Mouse (Mus musculus) midbrain, embryonic 11.5 days (tissue): ENCODE results near the gene Exosc9. TPM values are rescaled to one million over a fixed set of nuclear protein-coding genes. Genes with fewer than 3 reads are reported as not detected.

Source experiments
- ATAC-seq: fragments of 200-750 bp; cut with Nextera tagmentation; 2 replicates; pipeline ENCODE4 v1.8.0; 2017; ENCODE audit warnings: moderate TSS enrichment, moderate library complexity; ENCODE audit not compliant: low FRiP score
- DNase-seq: peaks from one replicate; pipeline ENCODE4 v3.0.0; 2015; ENCODE audit warnings: low spot score; ENCODE audit errors: missing footprints
- H3K27ac ChIP-seq: fragments of 300-500 bp; sonication (generic); 2 replicates; pipeline ENCODE4 v1.5.1; 2014; ENCODE audit warnings: low read depth, low read length
- H3K27me3 ChIP-seq: fragments of 300-500 bp; sonication (generic); 2 replicates; pipeline ENCODE4 v1.6.1; 2014; ENCODE audit warnings: mild to moderate bottlenecking, low read length, moderate library complexity, mixed read lengths; ENCODE audit not compliant: control insufficient read depth, insufficient read depth
- H3K36me3 ChIP-seq: fragments of 300-500 bp; sonication (generic); 2 replicates; pipeline ENCODE4 v1.6.1; 2014; ENCODE audit warnings: mild to moderate bottlenecking, low read length, moderate library complexity, mixed read lengths; ENCODE audit not compliant: control insufficient read depth, insufficient read depth
- H3K4me1 ChIP-seq: fragments of 300-500 bp; sonication (generic); 2 replicates; pipeline ENCODE4 v1.6.1; 2014; ENCODE audit warnings: low read length; ENCODE audit not compliant: control insufficient read depth, insufficient read depth
- H3K4me2 ChIP-seq: fragments of 300-500 bp; sonication (generic); 2 replicates; pipeline ENCODE4 v1.6.1; 2014; ENCODE audit warnings: mild to moderate bottlenecking, moderate library complexity
- H3K4me3 ChIP-seq: fragments of 300-500 bp; sonication (generic); 2 replicates; pipeline ENCODE4 v1.5.1; 2014; ENCODE audit warnings: low read depth, low read length
- H3K9ac ChIP-seq: fragments of 300-500 bp; sonication (generic); 2 replicates; pipeline ENCODE4 v1.6.1; 2014; ENCODE audit warnings: low read length
- H3K9me3 ChIP-seq: fragments of 300-500 bp; sonication (generic); 2 replicates; pipeline ENCODE4 v1.6.1; 2016; ENCODE audit warnings: low read length; ENCODE audit not compliant: control insufficient read depth
- WGBS: fragments of 180-500 bp; shearing (Covaris S2); extraction: QIAGEN DNeasy Blood & Tissue Kit; methylation state at CpG from one replicate; pipeline ENCODE4 v1.1.7; 2014; 5-methylcytosine and 5-hydroxymethylcytosine counted together
- polyA plus RNA-seq: library from polyadenylated mRNA; unstranded; fragments of >200 nt; fragmentation: Nextera tagmentation; extraction: Ambion mirVana; gene quantifications from 2 replicates; pipeline ENCODE4 v1.2.1, GENCODE M21; 2014

Gene Exosc9
- polyA plus RNA-seq, 1 experiment from 2014 or later: 110 TPM

DNA sequence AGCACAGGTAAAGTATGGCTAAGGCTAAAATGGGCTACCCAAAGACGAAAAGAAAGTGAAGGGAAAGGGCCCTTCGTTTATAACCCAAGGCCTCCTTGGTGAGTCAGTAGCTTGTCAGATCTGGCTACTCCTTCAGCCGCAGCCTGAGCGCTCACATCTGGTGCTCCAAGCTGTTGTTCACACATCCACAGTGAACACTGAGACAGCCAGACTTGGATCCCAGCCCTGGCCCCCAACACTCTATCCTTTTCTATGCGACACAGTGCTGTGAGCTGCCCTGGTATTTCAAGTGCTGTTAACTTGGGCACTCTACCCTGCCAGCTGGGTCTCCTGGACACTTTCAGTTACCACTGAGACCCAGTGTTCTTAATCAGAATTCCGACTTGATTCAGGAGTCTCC is 22.1 kb upstream of the Exosc9 start:
- Histone ChIP-seq H3K36me3 (no peaks in the 10 kb centered on the region), H3K4me2 (no peak overlapping the region), H3K9ac (no peak overlapping the region), H3K9me3 (no peaks in the 10 kb centered on the region), H3K4me1 (no peaks in the 10 kb centered on the region), H3K27ac (no peak overlapping the region), H3K4me3 (no peak overlapping the region), H3K27me3 (no peaks in the 10 kb centered on the region)
- WGBS: 88% methylated on average over 6 of the region's 6 CpGs
- ATAC-seq: no peak
- DNase-seq: no peak

DNA sequence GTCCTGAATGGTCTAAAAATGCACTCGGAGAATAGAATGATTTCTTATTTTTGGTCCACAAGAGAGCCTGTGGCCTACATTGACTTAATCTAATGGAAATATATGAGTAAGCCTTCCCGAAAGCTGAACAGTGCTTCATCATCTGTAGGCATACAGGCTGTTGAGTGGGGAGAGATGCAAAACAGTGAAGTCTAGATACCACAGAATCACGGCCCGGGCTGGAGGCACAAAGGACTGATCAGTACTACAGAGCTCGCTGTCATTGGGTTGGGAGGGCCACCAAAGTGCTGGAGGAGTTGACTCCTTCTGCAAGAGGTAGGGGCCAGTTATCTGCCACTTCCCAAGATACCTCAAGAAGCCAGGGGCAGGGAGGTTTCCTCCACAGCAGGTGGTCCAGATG is 21.6 kb upstream of the Exosc9 start:
- Histone ChIP-seq H3K9ac (no peak overlapping the region), H3K27ac (no peak overlapping the region), H3K27me3 (no peaks in the 10 kb centered on the region), H3K4me1 (no peaks in the 10 kb centered on the region), H3K9me3 (no peaks in the 10 kb centered on the region), H3K4me3 (no peak overlapping the region), H3K36me3 (no peaks in the 10 kb centered on the region), H3K4me2 (no peak overlapping the region)
- no peak for DNase-seq
- no peak for ATAC-seq
- WGBS: 68% methylated on average over 5 of the region's 5 CpGs

GRCm38 (mm10) chr3:36531242-36531641 is 21.2 kb upstream of the Exosc9 start:
- Histone ChIP-seq H3K4me3 (no peak overlapping the region), H3K4me2 (no peak overlapping the region), H3K27ac (no peak overlapping the region), H3K9ac (no peak overlapping the region), H3K4me1 (no peaks in the 10 kb centered on the region), H3K36me3 (no peaks in the 10 kb centered on the region), H3K9me3 (no peaks in the 10 kb centered on the region), H3K27me3 (no peaks in the 10 kb centered on the region)
- ATAC-seq (no peak), DNase-seq (no peak)
- WGBS: 59% methylated on average over 2 of the region's 2 CpGs

DNA sequence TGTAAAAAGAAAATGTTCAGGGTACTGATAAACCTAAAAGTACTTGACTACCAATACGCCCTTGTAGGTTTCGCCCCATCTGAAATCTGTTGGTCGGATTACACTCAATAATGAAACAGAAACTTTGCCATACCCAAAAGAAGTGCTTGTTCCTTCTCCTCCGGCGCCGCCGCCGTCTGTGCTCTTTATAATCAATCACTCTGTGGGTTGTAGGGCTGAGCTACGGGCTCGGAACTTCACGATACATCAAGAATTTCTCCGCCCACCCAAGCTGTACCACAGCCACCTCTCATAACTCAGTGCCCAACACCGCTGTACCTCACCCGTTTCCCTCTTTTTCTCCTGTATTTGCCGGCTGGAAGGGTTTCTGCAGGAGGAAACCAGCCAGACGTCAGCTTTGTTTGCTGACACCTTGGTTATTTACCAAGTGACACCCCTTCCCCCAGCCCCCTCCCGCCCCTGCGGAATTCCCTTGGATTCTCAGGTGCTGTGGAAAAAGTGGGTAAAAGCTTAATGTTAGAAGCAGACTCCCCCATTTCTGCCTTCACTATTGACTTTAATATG is 20.3 kb upstream of the Exosc9 start:
- no peak overlapping the region for H3K9ac ChIP-seq
- DNase-seq (peak; percentile 85), ATAC-seq (no peak)
- no peaks in the 10 kb centered on the region for H3K4me1 ChIP-seq
- H3K27ac ChIP-seq: no peak overlapping the region
- WGBS: 24% methylated on average over 18 of the region's 18 CpGs
- no peaks in the 10 kb centered on the region for H3K27me3 ChIP-seq
- H3K36me3 ChIP-seq: no peaks in the 10 kb centered on the region
- no peak overlapping the region for H3K4me3 ChIP-seq
- H3K9me3 ChIP-seq: no peaks in the 10 kb centered on the region
- H3K4me2 ChIP-seq: peak overlapping the region; percentile 8; the same call in 1 of the 2 replicates

DNA sequence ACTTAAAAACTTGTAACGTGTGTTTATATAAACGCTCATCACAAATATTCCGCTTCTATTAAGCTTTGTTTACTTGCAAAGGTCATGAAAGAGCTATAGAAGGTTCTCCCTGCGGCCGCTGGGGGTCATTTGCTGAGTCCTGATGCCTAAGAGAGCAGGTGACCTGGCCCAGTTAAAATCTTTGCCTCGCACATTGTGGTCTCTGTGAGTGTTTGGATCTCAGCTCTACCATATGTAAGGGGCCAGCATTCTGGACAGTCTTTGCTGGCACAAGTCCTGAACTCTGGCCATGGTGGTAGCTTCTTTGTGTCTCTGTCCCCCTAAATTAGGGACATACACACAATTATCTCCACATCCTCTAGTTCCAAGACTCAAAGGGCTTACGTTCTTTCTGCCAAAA is 19.7 kb upstream of the Exosc9 start:
- DNase-seq: no peak
- H3K9me3 ChIP-seq: no peaks in the 10 kb centered on the region
- no peaks in the 10 kb centered on the region for H3K36me3 ChIP-seq
- 38% methylated on average over 7 of the region's 7 CpGs for WGBS
- no peak overlapping the region for H3K9ac ChIP-seq
- H3K27ac ChIP-seq: no peak overlapping the region
- no peak overlapping the region for H3K4me2 ChIP-seq
- no peaks in the 10 kb centered on the region for H3K27me3 ChIP-seq
- no peak overlapping the region for H3K4me3 ChIP-seq
- no peaks in the 10 kb centered on the region for H3K4me1 ChIP-seq
- no peak for ATAC-seq

DNA sequence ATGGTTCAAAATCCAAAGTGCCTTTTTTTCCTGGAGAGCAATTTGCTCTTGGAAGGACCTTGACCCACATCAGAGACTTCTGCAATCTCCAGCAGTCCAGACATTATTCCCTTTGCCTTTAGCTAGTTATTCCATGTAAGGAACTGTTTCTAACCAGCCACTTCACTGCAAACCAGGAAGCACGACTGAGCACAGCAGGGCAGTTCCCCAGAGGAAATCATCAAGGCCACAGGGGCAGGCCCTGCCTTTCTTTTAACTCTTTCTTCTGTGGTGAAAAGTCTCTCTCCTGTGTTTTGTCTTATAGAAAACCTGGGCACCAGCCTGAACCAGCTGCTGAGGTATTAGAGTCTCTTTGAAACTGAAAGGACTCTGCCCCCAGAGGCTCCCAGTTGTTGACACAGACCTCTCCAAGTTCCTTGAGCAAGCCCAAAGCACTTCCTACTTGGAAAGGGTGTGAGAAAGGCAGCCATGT is 19.2 kb upstream of the Exosc9 start:
- Histone ChIP-seq H3K9me3 (no peaks in the 10 kb centered on the region), H3K36me3 (no peaks in the 10 kb centered on the region), H3K27me3 (no peaks in the 10 kb centered on the region), H3K4me3 (no peak overlapping the region), H3K27ac (no peak overlapping the region), H3K4me1 (no peaks in the 10 kb centered on the region), H3K9ac (no peak overlapping the region), H3K4me2 (no peak overlapping the region)
- WGBS: 0% methylated on average over 1 of the region's 1 CpGs
- ATAC-seq: no peak
- DNase-seq: no peak

DNA sequence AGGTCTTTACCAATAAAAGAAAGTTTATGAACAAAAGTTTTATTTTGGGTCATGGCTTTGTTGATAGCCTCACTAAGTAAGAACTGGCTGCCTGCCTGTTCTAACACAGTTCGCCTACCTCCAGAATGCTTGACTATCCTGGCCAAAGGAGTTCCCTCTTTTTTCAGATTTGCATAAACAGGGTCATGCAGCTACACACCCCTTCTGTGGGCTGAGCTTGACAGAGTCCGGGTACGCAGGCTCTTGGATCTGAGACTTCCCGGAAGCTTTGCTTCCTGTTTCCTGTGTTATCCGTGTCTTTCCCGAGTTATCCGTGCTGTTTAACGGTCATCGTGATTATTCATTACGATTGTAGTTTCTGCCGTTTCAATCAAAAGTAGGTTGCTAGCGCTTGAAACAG is 16.4 kb upstream of the Exosc9 start:
- no peak overlapping the region for H3K9ac ChIP-seq
- H3K4me2 ChIP-seq: no peak overlapping the region
- DNase-seq: no peak
- H3K27ac ChIP-seq: no peak overlapping the region
- no peaks in the 10 kb centered on the region for H3K4me1 ChIP-seq
- no peak overlapping the region for H3K4me3 ChIP-seq
- WGBS: 94% methylated on average over 12 of the region's 12 CpGs
- no peaks in the 10 kb centered on the region for H3K36me3 ChIP-seq
- H3K27me3 ChIP-seq: no peaks in the 10 kb centered on the region
- ATAC-seq: no peak
- H3K9me3 ChIP-seq: no peaks in the 10 kb centered on the region

DNA sequence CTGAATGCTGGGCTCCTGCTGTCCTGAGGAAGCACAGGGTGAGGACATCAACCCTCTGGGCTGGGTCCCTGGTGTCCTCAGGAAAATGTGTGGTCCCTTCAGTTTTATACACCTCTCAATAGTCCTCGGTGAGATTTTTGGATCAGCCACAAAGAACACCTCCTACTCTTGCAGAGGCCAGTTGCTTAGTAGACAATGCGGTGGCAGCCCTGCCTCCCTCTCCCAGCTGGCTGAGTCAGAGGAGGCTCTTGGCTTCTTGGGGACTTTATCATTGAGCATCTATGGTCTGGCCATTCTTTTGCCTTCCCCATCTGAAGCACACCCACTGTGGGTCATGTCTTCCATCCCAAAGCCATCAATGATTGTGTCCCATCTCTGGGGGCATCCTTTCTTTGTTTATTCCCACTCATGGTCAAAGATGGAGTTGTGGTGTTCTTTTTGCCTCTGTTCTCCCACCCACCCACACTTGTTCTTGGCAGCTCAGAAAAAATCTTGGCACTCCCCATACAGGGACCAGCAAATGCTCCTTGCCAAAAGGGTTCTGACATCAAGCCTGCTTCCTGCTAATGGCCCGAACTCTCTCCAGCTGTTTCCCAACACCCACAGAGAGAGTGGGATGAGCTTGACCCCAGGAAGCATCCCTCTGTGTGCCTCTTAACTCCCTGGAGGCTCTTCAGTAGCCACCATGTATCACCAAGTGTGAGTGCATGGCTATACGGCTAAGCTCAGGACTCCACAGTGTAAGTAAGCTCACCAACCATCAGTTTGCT is 14.5 kb upstream of the Exosc9 start:
- ATAC-seq (no peak), DNase-seq (no peak)
- no peak overlapping the region for H3K9ac ChIP-seq
- WGBS: 93% methylated on average over 4 of the region's 4 CpGs
- no peaks in the 10 kb centered on the region for H3K9me3 ChIP-seq
- no peak overlapping the region for H3K4me3 ChIP-seq
- no peaks in the 10 kb centered on the region for H3K27me3 ChIP-seq
- no peak overlapping the region for H3K4me2 ChIP-seq
- H3K27ac ChIP-seq: no peak overlapping the region
- H3K4me1 ChIP-seq: no peaks in the 10 kb centered on the region
- H3K36me3 ChIP-seq: no peaks in the 10 kb centered on the region

- Histone ChIP-seq H3K9me3 (no peaks in the 10 kb centered on the region), H3K36me3 (no peaks in the 10 kb centered on the region), H3K4me2 (no peak overlapping the region), H3K4me3 (no peak overlapping the region), H3K9ac (no peak overlapping the region), H3K27ac (no peak overlapping the region), H3K27me3 (no peaks in the 10 kb centered on the region), H3K4me1 (no peaks in the 10 kb centered on the region)
- ATAC-seq (no peak), DNase-seq (no peak)
- WGBS: 83% methylated on average over 2 of the region's 2 CpGs
These were observed 11.7 kb upstream of the Exosc9 start for GRCm38 (mm10) chr3:36540756-36541155.
